Mouse (Mus musculus) liver, embryonic 12.5 days (tissue): ENCODE data around the gene Slc22a4. TPM values are rescaled to one million over a fixed set of nuclear protein-coding genes. Genes with fewer than 3 reads are reported as not detected.

Experiments used
- ATAC-seq: fragments of 200-750 bp; cut with Nextera tagmentation; 2 replicates; pipeline ENCODE4 v1.8.0; 2017; ENCODE audit warnings: moderate number of reproducible peaks, mild to moderate bottlenecking, moderate library complexity
- H3K27ac ChIP-seq: fragments of 300-500 bp; sonication (generic); 2 replicates; pipeline ENCODE4 v1.5.1; 2016; ENCODE audit warnings: mild to moderate bottlenecking
- H3K27me3 ChIP-seq: fragments of 300-500 bp; sonication (generic); replicated peaks from 2 replicates; pipeline ENCODE4 v1.6.1; 2016; ENCODE audit warnings: mild to moderate bottlenecking, moderate library complexity
- H3K36me3 ChIP-seq: fragments of 300-500 bp; sonication (generic); 2 replicates; pipeline ENCODE4 v1.6.1; 2016; ENCODE audit warnings: mild to moderate bottlenecking, moderate library complexity
- H3K4me1 ChIP-seq: fragments of 300-500 bp; sonication (generic); 2 replicates; pipeline ENCODE4 v1.6.1; 2016
- H3K4me2 ChIP-seq: fragments of 300-500 bp; sonication (generic); 2 replicates; pipeline ENCODE4 v1.6.1; 2016; ENCODE audit warnings: mild to moderate bottlenecking, moderate library complexity
- H3K4me3 ChIP-seq: fragments of 300-500 bp; sonication (generic); 2 replicates; pipeline ENCODE4 v1.5.1; 2016; ENCODE audit warnings: mild to moderate bottlenecking, moderate library complexity
- H3K9ac ChIP-seq: fragments of 300-500 bp; sonication (generic); 2 replicates; pipeline ENCODE4 v1.6.1; 2016; ENCODE audit warnings: mild to moderate bottlenecking, moderate library complexity
- H3K9me3 ChIP-seq: fragments of 300-500 bp; sonication (generic); replicated peaks from 2 replicates; pipeline ENCODE4 v1.6.1; 2016; ENCODE audit warnings: mild to moderate bottlenecking, moderate library complexity
- WGBS: fragments of 180-500 bp; shearing (Covaris S2); methylation state at CpG from one replicate; pipeline ENCODE4 v1.1.7; 2016; ENCODE audit not compliant: insufficient replicate concordance; 5-methylcytosine and 5-hydroxymethylcytosine counted together
- polyA plus RNA-seq: library from polyadenylated mRNA; unstranded; fragments of >200 nt; fragmentation: Nextera tagmentation; extraction: Ambion mirVana; gene quantifications from 2 replicates; pipeline ENCODE4 v1.2.1, GENCODE M21; 2016

The Slc22a4 gene
- 39.5 and 42.0 TPM in 2 replicates for polyA plus RNA-seq

GRCm38 (mm10) chr11:54028044-54028951 is at the start of gene Slc22a4:
TSS of gene Slc22a4 (minus strand) at chr11:54028090.
- WGBS = 4% methylated on average over 61 of the region's 61 CpGs
- ATAC-seq = peak; percentile 84
- Histone ChIP-seq H3K4me1 (peaks cover 56% of the 10 kb centered on the region), H3K9ac (peak within 1 kb of the TSS; percentile 95), H3K9me3 (no peaks in the 10 kb centered on the region), H3K36me3 (peaks cover 24% of the 10 kb centered on the region), H3K4me2 (peak within 1 kb of the TSS; percentile 92), H3K4me3 (peak within 1 kb of the TSS; percentile 92), H3K27me3 (peaks cover 3% of the 10 kb centered on the region; the same call in 1 of the 2 replicates), H3K27ac (peak within 1 kb of the TSS; percentile 98)

- WGBS = 79% methylated on average over 1 of the region's 1 CpGs
- Histone ChIP-seq H3K9ac (no peak overlapping the region), H3K4me2 (no peak overlapping the region), H3K27ac (no peak overlapping the region), H3K4me1 (no peaks in the 10 kb centered on the region), H3K27me3 (peaks cover 31% of the 10 kb centered on the region), H3K4me3 (no peak overlapping the region), H3K36me3 (no peaks in the 10 kb centered on the region), H3K9me3 (no peaks in the 10 kb centered on the region)
- no peak for ATAC-seq
These were observed 48.2 kb upstream of the Slc22a4 start for GRCm38 (mm10) chr11:54076101-54076500.

GRCm38 (mm10) chr11:54075353-54075752 is 47.5 kb upstream of the Slc22a4 start:
- H3K4me1 ChIP-seq = no peaks in the 10 kb centered on the region
- no peaks in the 10 kb centered on the region for H3K36me3 ChIP-seq
- no peak overlapping the region for H3K9ac ChIP-seq
- no peak for ATAC-seq
- H3K4me3 ChIP-seq = no peak overlapping the region
- no peak overlapping the region for H3K27ac ChIP-seq
- no peak overlapping the region for H3K4me2 ChIP-seq
- H3K27me3 ChIP-seq = peaks cover 36% of the 10 kb centered on the region
- WGBS = 81% methylated on average over 6 of the region's 6 CpGs
- no peaks in the 10 kb centered on the region for H3K9me3 ChIP-seq

- Histone ChIP-seq H3K27me3 (peaks cover 54% of the 10 kb centered on the region), H3K4me1 (no peaks in the 10 kb centered on the region)
These were observed 45.4 kb upstream of the Slc22a4 start for GRCm38 (mm10) chr11:54073291-54073690.

GRCm38 (mm10) chr11:54071726-54072445 is 44.0 kb upstream of the Slc22a4 start:
- Histone ChIP-seq H3K4me2 (no peak overlapping the region), H3K27me3 (peaks cover 68% of the 10 kb centered on the region), H3K9me3 (no peaks in the 10 kb centered on the region), H3K4me3 (no peak overlapping the region), H3K27ac (no peak overlapping the region), H3K36me3 (no peaks in the 10 kb centered on the region), H3K4me1 (no peaks in the 10 kb centered on the region), H3K9ac (no peak overlapping the region)
- ATAC-seq = no peak
- 60% methylated on average over 5 of the region's 5 CpGs for WGBS

More at GRCm38 (mm10) chr11:54073291-54073690, 45.4 kb upstream of the Slc22a4 start:
- Histone ChIP-seq H3K9me3 (no peaks in the 10 kb centered on the region), H3K4me2 (no peak overlapping the region), H3K36me3 (no peaks in the 10 kb centered on the region), H3K4me3 (no peak overlapping the region), H3K27ac (no peak overlapping the region), H3K9ac (no peak overlapping the region)
- WGBS = 45% methylated on average over 4 of the region's 4 CpGs
- no peak for ATAC-seq

GRCm38 (mm10) chr11:54068520-54069371 is 40.9 kb upstream of the Slc22a4 start, which contains the start of gene Pdlim4:
TSS of gene Pdlim4 (minus strand) at chr11:54069014.
- Histone ChIP-seq H3K27me3 (peaks cover 93% of the 10 kb centered on the region), H3K9me3 (no peaks in the 10 kb centered on the region), H3K9ac (peak within 1 kb of the TSS; percentile 42; the same call in 1 of the 2 replicates), H3K4me3 (peak within 1 kb of the TSS; percentile 47), H3K36me3 (no peaks in the 10 kb centered on the region), H3K27ac (no peak within 1 kb of the TSS), H3K4me2 (peak within 1 kb of the TSS; percentile 70), H3K4me1 (peaks cover 11% of the 10 kb centered on the region)
- 2% methylated on average over 43 of the region's 61 CpGs for WGBS
- ATAC-seq = no peak

GRCm38 (mm10) chr11:54067996-54068519 is 40.2 kb upstream of the Slc22a4 start:
- no peak overlapping the region for H3K9ac ChIP-seq

GRCm38 (mm10) chr11:54067318-54067995 is 39.6 kb upstream of the Slc22a4 start:
- WGBS = 37% methylated on average over 12 of the region's 12 CpGs
- Histone ChIP-seq H3K27me3 (peaks cover 86% of the 10 kb centered on the region), H3K27ac (no peak overlapping the region)

More at GRCm38 (mm10) chr11:54067996-54068519, 40.2 kb upstream of the Slc22a4 start:
- peak overlapping the region; percentile 47 for H3K4me3 ChIP-seq
- H3K27me3 ChIP-seq = peaks cover 92% of the 10 kb centered on the region
- H3K9me3 ChIP-seq = no peaks in the 10 kb centered on the region
- no peak for ATAC-seq
- H3K4me1 ChIP-seq = peaks cover 11% of the 10 kb centered on the region
- no peaks in the 10 kb centered on the region for H3K36me3 ChIP-seq
- WGBS = 13% methylated on average over 4 of the region's 4 CpGs
- H3K4me2 ChIP-seq = peak overlapping the region; percentile 70
- H3K27ac ChIP-seq = no peak overlapping the region

GRCm38 (mm10) chr11:54066400-54066799 is 38.5 kb upstream of the Slc22a4 start:
- H3K4me2 ChIP-seq = no peak overlapping the region
- H3K4me3 ChIP-seq = no peak overlapping the region
- H3K9ac ChIP-seq = no peak overlapping the region
- H3K36me3 ChIP-seq = no peaks in the 10 kb centered on the region
- no peak overlapping the region for H3K27ac ChIP-seq
- H3K4me1 ChIP-seq = peaks cover 11% of the 10 kb centered on the region
- 55% methylated on average over 5 of the region's 5 CpGs for WGBS
- H3K27me3 ChIP-seq = peaks cover 84% of the 10 kb centered on the region
- H3K9me3 ChIP-seq = no peaks in the 10 kb centered on the region
- no peak for ATAC-seq

More at GRCm38 (mm10) chr11:54067318-54067995, 39.6 kb upstream of the Slc22a4 start:
- Histone ChIP-seq H3K9ac (no peak overlapping the region), H3K4me3 (no peak overlapping the region), H3K4me2 (0 out of 2 replicates have a peak overlapping the region, but pooled peaks have one; percentile 70), H3K36me3 (no peaks in the 10 kb centered on the region), H3K4me1 (peaks cover 11% of the 10 kb centered on the region), H3K9me3 (no peaks in the 10 kb centered on the region)
- no peak for ATAC-seq

GRCm38 (mm10) chr11:54065915-54066178 is 38.0 kb upstream of the Slc22a4 start:
- Histone ChIP-seq H3K27me3 (peaks cover 78% of the 10 kb centered on the region), H3K4me1 (peaks cover 11% of the 10 kb centered on the region), H3K4me2 (no peak overlapping the region), H3K36me3 (no peaks in the 10 kb centered on the region), H3K27ac (no peak overlapping the region), H3K9ac (no peak overlapping the region), H3K9me3 (no peaks in the 10 kb centered on the region), H3K4me3 (no peak overlapping the region)
- no peak for ATAC-seq
- WGBS = 75% methylated on average over 4 of the region's 4 CpGs
